Mouse (Mus musculus): ENCODE data around the gene Tctex1d2.
"Not testable (repeated sequence)": the region's sequence is repeated elsewhere in the genome, so short reads cannot be mapped to it uniquely, and the experiment has no call there.

Gene Tctex1d2

GRCm38 (mm10) chr16:32431926-32432325 is 12.4 kb downstream of the Tctex1d2 start:
- no peak for DNase-seq (ENCODE audit: low spot score)

GRCm38 (mm10) chr16:32433138-32433537 is 13.6 kb downstream of the Tctex1d2 start:
- no peak for DNase-seq (ENCODE audit: low spot score)

GRCm38 (mm10) chr16:32434066-32434465 is 14.6 kb downstream of the Tctex1d2 start:
- no peak for DNase-seq (ENCODE audit: low spot score)

GRCm38 (mm10) chr16:32434691-32435090 is 15.2 kb downstream of the Tctex1d2 start:
- DNase-seq (ENCODE audit: low spot score), result no peak

- DNase-seq (ENCODE audit: low spot score), result no peak
Measured at GRCm38 (mm10) chr16:32436657-32437056, 17.2 kb downstream of the Tctex1d2 start.

- DNase-seq (ENCODE audit: low spot score), result no peak
Measured at GRCm38 (mm10) chr16:32437266-32437665, 17.8 kb downstream of the Tctex1d2 start.

GRCm38 (mm10) chr16:32441432-32441831 is 21.9 kb downstream of the Tctex1d2 start:
- DNase-seq (ENCODE audit: low spot score), result no peak

GRCm38 (mm10) chr16:32444615-32445014 is 25.1 kb downstream of the Tctex1d2 start:
- DNase-seq (ENCODE audit: low spot score), result not testable (repeated sequence)

- no peak for DNase-seq (ENCODE audit: low spot score)
Measured at GRCm38 (mm10) chr16:32445558-32445957, 26.1 kb downstream of the Tctex1d2 start.

- no peak for DNase-seq (ENCODE audit: low spot score)
Measured at GRCm38 (mm10) chr16:32446563-32447138, 27.1 kb downstream of the Tctex1d2 start.

- DNase-seq (ENCODE audit: low spot score), result no peak
Measured at GRCm38 (mm10) chr16:32449665-32450064, 30.2 kb downstream of the Tctex1d2 start.

- no peak for DNase-seq (ENCODE audit: low spot score)
Measured at GRCm38 (mm10) chr16:32450133-32450532, 30.6 kb downstream of the Tctex1d2 start.

- no peak for DNase-seq (ENCODE audit: low spot score)
Measured at GRCm38 (mm10) chr16:32453102-32453501, 33.6 kb downstream of the Tctex1d2 start.

- DNase-seq (ENCODE audit: low spot score), result no peak
Measured at GRCm38 (mm10) chr16:32454646-32455045, 35.1 kb downstream of the Tctex1d2 start.

- no peak for DNase-seq (ENCODE audit: low spot score)
Measured at GRCm38 (mm10) chr16:32456086-32456485, 36.6 kb downstream of the Tctex1d2 start.

GRCm38 (mm10) chr16:32456761-32457160 is 37.3 kb downstream of the Tctex1d2 start:
- no peak for DNase-seq (ENCODE audit: low spot score)

- no peak for DNase-seq (ENCODE audit: low spot score)
Measured at GRCm38 (mm10) chr16:32457589-32458386, 38.3 kb downstream of the Tctex1d2 start.

- DNase-seq (ENCODE audit: low spot score), result no peak
Measured at GRCm38 (mm10) chr16:32460518-32460917, 41.0 kb downstream of the Tctex1d2 start.

GRCm38 (mm10) chr16:32461713-32462112 is 42.2 kb downstream of the Tctex1d2 start:
- DNase-seq (ENCODE audit: low spot score), result no peak

- no peak for DNase-seq (ENCODE audit: low spot score)
Measured at GRCm38 (mm10) chr16:32462950-32463349, 43.4 kb downstream of the Tctex1d2 start.

GRCm38 (mm10) chr16:32463426-32463825 is 43.9 kb downstream of the Tctex1d2 start:
- DNase-seq (ENCODE audit: low spot score), result no peak

- DNase-seq (ENCODE audit: low spot score), result no peak
Measured at GRCm38 (mm10) chr16:32464908-32465307, 45.4 kb downstream of the Tctex1d2 start.

GRCm38 (mm10) chr16:32468488-32468887 is 49.0 kb downstream of the Tctex1d2 start:
- no peak for DNase-seq (ENCODE audit: low spot score)

All from left cerebral cortex, adult 11 months (tissue).